Mouse (Mus musculus) thymus, adult 2 months (tissue): Measurements from ENCODE around the gene Crabp2.

Experiments used
- CTCF ChIP-seq: fragments of 200-500 bp; IDR thresholded peaks from 2 replicates; pipeline ENCODE4 v1.5.1; 2012; ENCODE audit warnings: mild to moderate bottlenecking, control low read depth, low read length, moderate library complexity, borderline replicate concordance; ENCODE audit not compliant: control insufficient read depth, poor library complexity, insufficient read depth; ENCODE audit errors: extremely low read depth
- POLR2A ChIP-seq: fragments of 200-500 bp; IDR thresholded peaks from 2 replicates; pipeline ENCODE4 v1.6.1; 2012; ENCODE audit warnings: mild to moderate bottlenecking, low read length, control low read depth, moderate library complexity; ENCODE audit not compliant: control insufficient read depth, poor library complexity, insufficient read depth; ENCODE audit errors: extremely low read depth

DNA sequence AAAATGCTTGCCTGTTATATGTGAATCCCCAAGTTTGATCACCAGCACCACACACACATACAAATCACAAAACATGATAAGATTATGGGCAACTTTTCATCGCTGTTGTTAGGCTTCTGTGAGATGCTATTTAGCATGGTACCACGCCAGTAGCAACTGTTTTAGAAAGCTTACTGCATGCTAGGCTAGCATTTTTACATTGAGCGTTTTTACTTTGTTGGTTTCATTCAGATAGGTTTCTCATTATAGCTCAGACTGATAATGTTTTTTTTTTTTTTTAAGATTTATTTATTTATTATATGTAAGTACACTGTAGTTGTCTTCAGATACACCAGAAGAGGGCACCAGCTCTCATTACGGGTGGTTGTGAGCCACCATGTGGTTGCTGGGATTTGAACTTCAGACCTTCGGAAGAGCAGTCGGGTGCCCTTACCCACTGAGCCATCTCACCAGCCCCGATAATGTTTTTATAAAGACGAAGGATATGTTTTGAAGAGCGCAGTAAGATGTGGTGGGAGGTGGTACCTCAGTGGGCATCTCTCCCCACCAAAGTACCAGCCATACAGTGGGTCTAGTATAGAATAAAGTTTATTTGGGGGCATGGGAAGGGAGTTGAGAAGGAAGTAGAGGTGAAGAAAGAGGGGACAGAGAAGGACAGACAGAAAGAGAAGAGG is 28.1 kb upstream of the Crabp2 start:
- TF ChIP-seq CTCF (no peak), POLR2A (no peak)
